Mouse (Mus musculus) brown adipose tissue, adult 24 weeks (tissue): ENCODE measurements around the gene Urgcp. TPM values are rescaled to one million over a fixed set of nuclear protein-coding genes. Genes with fewer than 3 reads are reported as not detected.
"Not testable (repeated sequence)": the region's sequence is repeated elsewhere in the genome, so short reads cannot be mapped to it uniquely, and the experiment has no call there.

Source experiments
- H3K27ac ChIP-seq: fragments of 200-500 bp; replicated peaks from 2 replicates; pipeline ENCODE4 v1.5.1; 2012; ENCODE audit warnings: low read depth, mild to moderate bottlenecking, low read length
- H3K4me1 ChIP-seq: fragments of 200-500 bp; 2 replicates; pipeline ENCODE4 v1.6.1; 2012; ENCODE audit warnings: low read length, mixed read lengths; ENCODE audit not compliant: control insufficient read depth, insufficient read depth, insufficient read length
- H3K4me3 ChIP-seq: fragments of 200-500 bp; 2 replicates; pipeline ENCODE4 v1.5.1; 2012; ENCODE audit warnings: low read depth, mild to moderate bottlenecking, low read length, moderate library complexity; ENCODE audit not compliant: insufficient read depth
- polyA plus RNA-seq: library from polyadenylated mRNA; stranded (reverse); fragments of >200 nt; gene quantifications from 2 replicates; pipeline ENCODE4 v1.2.4, GENCODE M21; 2012; ENCODE audit not compliant: missing spikeins, insufficient read depth, insufficient read length

Gene Urgcp
- 30.8 and 34.1 TPM in 2 replicates for polyA plus RNA-seq

DNA sequence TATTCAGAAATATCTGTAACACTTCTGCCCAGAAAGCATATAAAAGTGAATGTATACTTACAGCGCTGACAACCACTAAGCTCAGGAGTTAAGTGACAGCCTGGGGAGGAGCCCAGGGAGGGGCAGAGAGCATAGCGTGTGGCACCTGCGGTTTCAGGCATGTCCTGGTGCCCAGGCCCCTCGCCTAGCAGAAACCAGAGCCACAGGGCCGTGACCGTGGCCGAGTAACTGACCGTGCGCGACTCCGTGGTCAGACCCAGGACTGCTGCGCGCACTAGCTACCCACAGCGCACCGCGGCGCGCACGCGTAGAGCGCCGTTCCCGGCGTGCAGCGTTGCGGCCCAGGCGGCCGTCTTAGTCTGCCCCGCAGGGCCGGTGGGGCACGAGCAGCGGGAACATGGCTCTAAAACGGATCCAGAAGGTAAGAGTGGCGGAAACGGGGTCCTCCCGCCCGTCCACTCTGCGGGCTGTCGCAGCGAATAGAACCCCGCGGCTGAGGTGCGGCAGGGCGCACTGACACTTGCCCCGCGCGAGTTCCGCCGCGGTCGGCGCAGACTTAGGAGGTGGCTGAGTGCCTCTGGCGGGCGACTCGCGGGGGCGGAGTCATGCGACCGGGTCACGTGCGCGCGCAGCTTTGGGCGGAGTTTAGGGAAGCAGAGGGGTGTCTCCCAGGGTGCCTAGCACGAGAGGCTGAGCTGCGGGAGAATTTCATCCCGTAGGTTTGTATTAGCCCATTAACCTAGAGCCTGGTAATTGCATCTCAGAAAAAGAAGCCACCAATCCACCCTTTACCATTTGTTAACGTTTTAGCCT lies at the start of gene Urgcp:
Gene Urgcp, minus strand, starts transcription at position 557 of the 813 bp plus-strand sequence.
- H3K27ac ChIP-seq: peak within 1 kb of the TSS; percentile 93
- H3K4me1 ChIP-seq: no peaks in the 10 kb centered on the region
- peak within 1 kb of the TSS; percentile 93 for H3K4me3 ChIP-seq

DNA sequence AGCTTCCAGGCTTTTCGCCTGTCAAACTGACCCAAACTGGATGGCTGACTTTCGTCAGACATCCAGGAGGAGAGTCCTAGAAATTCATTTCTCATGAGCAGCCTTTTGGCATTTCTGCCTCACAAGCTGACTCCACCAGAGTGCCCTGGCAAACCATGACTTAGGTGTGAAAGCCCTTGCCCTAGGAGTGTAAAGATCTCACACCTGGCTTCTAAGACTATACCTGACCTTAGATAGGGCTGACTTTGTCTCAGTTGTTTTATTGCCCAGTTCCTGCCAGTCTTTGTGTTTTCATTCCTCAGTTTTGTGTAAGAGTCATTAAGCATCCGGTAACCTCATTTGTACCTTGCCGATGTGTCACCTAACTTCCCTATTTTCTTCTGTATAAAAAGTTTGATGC lies 47.3 kb upstream of the Urgcp start:
- not testable (repeated sequence) for H3K4me1 ChIP-seq, H3K27ac ChIP-seq, H3K4me3 ChIP-seq

- H3K27ac ChIP-seq: no peak overlapping the region
- H3K4me3 ChIP-seq: no peak overlapping the region
- H3K4me1 ChIP-seq: no peaks in the 10 kb centered on the region
Observed at GRCm38 (mm10) chr11:5807956-5808355, 45.8 kb upstream of the Urgcp start.

DNA sequence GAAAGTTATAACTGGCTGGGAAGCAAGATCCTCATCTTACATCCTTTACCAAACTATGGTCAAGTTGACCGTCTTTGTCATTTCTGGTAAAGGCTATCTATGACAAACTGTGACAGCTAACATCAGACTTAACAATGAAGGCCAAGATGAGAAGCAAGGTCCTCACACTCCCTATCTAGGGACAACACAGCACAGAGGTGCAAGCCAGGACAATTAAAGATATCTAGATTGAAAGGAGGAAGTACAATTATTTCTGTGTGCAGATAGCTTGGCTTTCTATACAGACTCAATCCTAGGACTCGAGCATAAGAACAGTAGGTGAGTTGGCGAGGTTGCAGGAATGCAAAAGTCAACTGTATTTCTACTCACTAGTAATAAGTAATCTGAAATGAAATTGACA lies 43.5 kb upstream of the Urgcp start:
- Histone ChIP-seq H3K4me3 (no peak overlapping the region), H3K27ac (no peak overlapping the region), H3K4me1 (peaks cover 12% of the 10 kb centered on the region)

DNA sequence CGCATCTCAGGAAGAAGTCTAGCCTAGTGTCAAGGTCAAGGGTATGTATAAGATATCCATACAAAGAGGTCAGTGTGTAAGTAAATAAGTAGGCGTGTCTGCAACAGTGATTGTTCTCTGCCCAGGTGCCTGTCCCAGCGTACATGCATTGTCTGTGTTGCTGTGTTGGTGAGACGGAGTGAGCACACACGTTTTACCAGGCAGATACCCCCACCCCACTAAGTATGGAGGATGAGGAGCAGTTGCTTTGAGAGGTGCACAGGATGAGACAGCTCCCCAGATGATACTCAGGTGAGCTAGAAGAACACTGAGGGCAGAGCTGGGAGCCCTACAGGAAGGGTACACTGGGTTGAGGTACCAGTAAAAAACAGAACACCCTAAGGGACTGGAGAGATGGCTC lies 42.0 kb upstream of the Urgcp start:
- H3K4me3 ChIP-seq: no peak overlapping the region
- no peak overlapping the region for H3K27ac ChIP-seq
- H3K4me1 ChIP-seq: peaks cover 16% of the 10 kb centered on the region

GRCm38 (mm10) chr11:5803551-5803981 lies 41.4 kb upstream of the Urgcp start, which contains the start of gene Pgam2:
Gene Pgam2 (minus strand): TSS chr11:5803733.
- Histone ChIP-seq H3K4me3 (no peak within 1 kb of the TSS; the same call in 1 of the 2 replicates), H3K27ac (no peak within 1 kb of the TSS)

DNA sequence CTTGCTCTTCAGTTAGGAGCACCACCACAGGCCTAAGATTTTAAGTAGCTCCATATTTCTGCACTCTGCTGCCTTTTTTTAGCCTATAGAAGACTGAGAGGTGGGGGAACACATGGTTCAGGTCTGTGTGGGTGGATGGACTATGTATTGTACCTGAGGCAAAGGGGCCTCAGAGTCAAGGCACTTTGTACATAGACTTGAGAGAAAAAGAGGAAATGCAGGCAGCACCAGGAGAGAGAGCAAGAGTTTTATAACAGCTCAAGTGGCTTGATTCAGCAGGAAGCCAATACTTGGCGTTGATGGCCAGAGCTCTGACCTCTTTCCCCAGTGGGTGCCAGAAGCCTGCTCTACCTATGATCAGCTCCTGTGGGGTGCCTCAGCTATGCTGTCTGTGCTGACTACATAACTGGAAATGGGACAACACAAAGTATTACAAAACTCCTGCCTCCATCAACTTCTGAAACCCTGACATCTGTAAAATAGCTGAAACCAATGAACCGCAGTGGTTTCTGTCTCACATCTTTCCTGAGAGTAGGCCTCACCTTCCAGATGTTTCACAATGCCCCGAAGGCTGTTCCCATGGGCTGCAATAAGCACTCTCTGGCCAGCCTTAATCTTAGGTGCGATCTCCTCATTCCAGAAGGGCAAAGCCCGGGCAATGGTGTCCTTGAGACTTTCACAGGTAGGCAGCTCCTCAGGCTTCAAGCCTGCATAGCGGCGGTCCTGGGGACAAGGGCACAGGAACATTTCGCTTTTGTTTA lies 40.5 kb upstream of the Urgcp start:
- no peak overlapping the region; the same call in 1 of the 2 replicates for H3K4me3 ChIP-seq
- peaks cover 16% of the 10 kb centered on the region for H3K4me1 ChIP-seq
- H3K27ac ChIP-seq: no peak overlapping the region

More at GRCm38 (mm10) chr11:5803551-5803981, 41.4 kb upstream of the Urgcp start, which contains the start of gene Pgam2:
- peaks cover 16% of the 10 kb centered on the region for H3K4me1 ChIP-seq

GRCm38 (mm10) chr11:5802005-5802404 lies 39.8 kb upstream of the Urgcp start:
- H3K4me3 ChIP-seq: no peak overlapping the region
- H3K27ac ChIP-seq: no peak overlapping the region

DNA sequence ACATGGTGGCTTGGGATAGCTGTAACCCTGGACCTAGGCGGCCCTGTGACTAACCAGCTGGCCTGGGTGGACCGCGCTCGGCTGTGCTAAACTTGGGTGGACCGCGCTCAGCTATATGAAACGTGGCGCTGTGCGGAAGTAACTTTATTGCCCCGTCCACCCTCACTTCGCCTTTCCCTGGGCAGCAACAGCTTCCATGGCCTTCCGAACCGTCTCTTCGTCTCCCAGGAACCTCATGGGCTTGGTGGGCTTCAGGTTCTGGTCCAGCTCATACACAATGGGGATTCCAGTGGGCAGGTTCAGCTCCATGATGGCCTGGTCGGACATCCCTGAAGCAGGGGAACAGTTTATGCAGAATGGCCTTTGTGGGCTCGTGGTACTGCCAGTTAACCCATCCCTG lies 39.3 kb upstream of the Urgcp start:
- Histone ChIP-seq H3K27ac (0 out of 2 replicates have a peak overlapping the region, but pooled peaks have one; percentile 16), H3K4me3 (no peak overlapping the region)

More at GRCm38 (mm10) chr11:5802005-5802404, 39.8 kb upstream of the Urgcp start:
- peaks cover 16% of the 10 kb centered on the region for H3K4me1 ChIP-seq

DNA sequence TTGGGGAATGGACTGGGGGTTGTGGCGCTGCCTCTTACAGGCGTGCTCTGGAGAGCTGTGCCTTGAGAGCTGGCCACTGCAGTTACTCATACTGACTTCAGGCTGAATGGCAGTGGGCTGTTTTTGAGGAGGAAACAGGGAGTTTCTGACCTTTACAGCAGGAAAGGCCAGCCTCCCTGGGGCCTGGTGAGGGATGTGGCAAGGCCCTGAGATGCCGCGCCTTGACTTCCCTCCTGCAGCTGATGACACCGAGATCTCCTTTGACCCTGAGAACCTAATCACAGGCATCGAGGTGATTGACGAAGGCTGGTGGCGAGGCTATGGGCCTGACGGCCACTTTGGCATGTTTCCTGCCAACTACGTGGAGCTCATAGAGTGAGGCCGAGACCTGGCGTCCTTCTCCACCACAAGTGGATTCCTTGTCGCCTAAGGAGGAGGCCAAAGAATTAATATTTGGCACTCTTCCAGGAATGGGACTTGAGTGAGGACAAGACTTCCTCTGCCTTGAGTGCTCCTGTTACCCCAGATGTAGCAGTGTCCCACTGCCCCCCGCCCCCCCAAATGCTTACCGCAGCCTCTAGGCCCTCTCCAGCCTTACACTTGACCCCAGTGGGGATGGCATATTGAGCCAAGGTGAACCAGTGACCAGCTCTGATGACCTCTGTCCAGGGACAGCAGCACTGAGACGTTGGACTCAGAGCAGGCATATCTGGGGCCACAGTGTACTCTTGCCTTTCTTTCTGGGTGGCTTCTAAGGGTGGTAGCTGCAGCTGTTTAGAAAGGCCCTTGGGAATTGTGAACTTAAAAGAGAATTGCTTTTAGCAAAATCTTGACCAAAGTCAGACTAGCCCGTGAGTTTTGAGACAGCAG lies 37.7 kb upstream of the Urgcp start:
- Histone ChIP-seq H3K27ac (no peak overlapping the region), H3K4me1 (peaks cover 16% of the 10 kb centered on the region), H3K4me3 (no peak overlapping the region)

More for the DNA sequence above, 39.3 kb upstream of the Urgcp start:
- peaks cover 16% of the 10 kb centered on the region for H3K4me1 ChIP-seq

- H3K4me1 ChIP-seq: peaks cover 16% of the 10 kb centered on the region
- H3K27ac ChIP-seq: no peak overlapping the region
- no peak overlapping the region for H3K4me3 ChIP-seq
Observed at GRCm38 (mm10) chr11:5797928-5798327, 35.8 kb upstream of the Urgcp start.

- H3K4me3 ChIP-seq: no peak overlapping the region
- H3K27ac ChIP-seq: no peak overlapping the region
- peaks cover 16% of the 10 kb centered on the region for H3K4me1 ChIP-seq
Observed at GRCm38 (mm10) chr11:5797371-5797770, 35.2 kb upstream of the Urgcp start.

DNA sequence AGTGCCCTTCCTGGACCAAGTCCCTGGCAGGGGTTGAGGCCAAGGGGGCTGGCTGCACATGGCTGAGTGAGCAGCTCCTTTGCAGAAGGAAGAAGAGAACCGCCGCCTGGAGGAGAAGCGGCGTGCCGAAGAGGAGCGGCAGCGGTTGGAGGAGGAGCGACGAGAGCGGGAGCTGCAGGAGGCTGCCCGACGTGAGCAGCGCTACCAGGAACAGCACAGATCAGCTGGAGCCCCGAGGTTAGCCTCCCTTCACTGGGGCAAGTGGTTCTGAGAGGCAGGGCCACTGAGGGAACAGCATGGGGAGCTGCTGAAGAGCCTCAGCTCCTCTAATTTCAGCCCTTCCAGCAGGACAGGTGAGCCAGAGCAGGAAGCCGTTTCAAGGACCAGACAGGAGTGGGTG lies 34.8 kb upstream of the Urgcp start:
- no peak overlapping the region for H3K4me3 ChIP-seq

GRCm38 (mm10) chr11:5795706-5796105 lies 33.5 kb upstream of the Urgcp start:
- Histone ChIP-seq H3K4me1 (peaks cover 4% of the 10 kb centered on the region), H3K4me3 (no peak overlapping the region), H3K27ac (no peak overlapping the region)

More for the DNA sequence above, 34.8 kb upstream of the Urgcp start:
- peaks cover 14% of the 10 kb centered on the region for H3K4me1 ChIP-seq
- H3K27ac ChIP-seq: no peak overlapping the region
